Mouse (Mus musculus): ENCODE results near the gene Stt3b. TPM values are rescaled to one million over a fixed set of nuclear protein-coding genes. Genes with fewer than 3 reads are reported as not detected.

The Stt3b gene
- polyA plus RNA-seq (2017; shearing (Covaris generic)) = 10 to 100 TPM; 16.6 to 25.0 (median 22.4) TPM

DNA sequence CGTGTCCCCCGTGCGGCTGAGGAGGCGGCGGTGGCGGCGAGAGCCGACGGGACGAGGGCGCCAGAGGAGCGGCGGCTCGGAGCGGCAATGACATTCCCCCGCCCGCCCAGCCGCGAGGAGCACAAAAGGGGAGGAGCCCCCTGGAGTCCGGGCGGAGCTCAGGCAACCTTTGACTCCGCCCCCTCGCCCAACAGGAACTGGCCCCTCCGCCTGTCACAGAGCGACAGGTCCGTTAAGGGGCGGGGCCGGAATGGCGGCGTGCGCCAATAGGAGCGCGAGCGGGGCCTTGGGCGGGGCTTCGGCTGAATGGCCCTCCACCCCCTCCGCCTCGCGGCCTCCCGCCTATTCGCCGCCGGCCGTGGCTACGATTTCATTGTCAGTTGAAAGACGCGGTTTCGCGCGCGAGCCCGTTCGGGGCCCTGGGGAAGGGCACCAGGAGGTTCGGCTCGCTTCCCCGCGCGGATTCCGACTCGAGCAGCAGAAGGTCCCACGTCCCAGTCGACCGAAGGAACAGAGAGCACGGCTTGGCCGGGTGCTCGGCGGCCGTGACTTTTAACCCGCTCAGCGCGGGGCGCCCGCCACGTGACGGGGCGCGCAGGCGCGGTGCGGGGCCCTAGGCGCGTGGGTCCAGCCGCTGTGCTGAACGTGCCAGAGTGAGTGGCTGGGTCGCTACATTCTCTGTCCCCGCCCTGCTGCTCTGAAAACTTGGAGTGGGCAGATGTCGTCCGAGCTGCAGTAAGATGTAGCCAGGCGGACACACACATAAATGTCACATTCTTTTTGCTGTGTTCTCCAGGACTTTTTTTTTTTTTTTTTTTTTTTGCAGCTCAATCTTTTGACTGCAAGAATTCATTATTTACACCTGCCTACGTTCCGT is at the start of gene Stt3b:
Gene Stt3b, minus strand, starts transcription at position 76 of the 877 bp plus-strand sequence.
- peak; percentile 86 for ATAC-seq

DNA sequence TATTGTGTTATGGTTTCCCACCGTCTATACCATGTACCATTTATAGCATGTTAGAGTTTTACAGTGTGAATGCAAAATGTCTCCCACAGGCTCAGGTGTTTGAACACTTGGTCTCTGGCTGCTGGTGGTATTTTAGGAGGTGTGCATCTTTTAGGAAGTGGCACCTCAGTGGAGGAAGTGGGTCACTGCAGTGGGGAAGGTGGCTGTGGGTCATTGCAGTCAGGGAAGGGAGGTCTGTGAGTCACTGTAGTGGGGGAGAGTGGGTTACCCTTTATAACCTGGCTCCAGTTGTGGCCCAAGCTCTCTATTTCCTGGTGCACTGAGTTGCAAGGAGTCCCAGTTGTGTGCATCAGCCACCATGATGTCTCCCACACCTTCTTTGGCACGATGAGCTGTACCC is 48.2 kb upstream of the Stt3b start:
- no peak for ATAC-seq

GRCm38 (mm10) chr9:115357996-115358395 is 47.8 kb upstream of the Stt3b start:
- no peak for ATAC-seq

DNA sequence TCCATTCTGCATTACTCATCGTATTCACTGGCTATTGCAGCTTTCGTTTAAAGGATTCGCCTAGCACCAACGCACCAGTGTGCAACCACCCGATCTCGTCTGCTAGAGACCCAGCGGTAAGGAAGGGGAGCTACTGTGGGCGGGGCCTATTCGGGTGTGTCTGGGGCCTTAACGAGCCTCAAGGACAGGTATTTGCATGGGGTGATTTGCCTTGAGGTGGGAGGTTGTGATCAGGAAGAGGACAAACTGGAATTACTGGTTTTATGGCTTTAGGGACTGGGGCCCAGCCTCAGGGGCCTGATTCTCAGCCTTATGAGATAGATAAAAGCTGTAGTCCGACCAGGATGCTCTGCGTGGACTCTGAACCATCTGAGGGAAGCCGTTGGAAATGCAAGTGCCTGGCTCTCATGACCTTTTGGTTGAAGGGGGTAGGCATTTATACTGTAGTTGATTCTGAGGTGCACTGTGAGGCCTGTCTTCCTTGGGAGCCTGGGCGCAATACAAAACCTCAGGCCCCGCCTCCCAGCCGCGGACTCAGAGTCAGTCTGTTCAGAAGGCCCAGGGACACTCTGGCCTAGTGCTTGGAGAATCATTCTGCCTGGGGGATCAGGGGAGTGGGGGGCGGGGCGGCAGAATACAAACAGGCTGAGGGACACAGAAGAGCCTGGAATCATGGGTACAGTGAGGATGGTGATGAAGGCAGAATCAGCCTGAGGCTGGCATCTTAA is 46.7 kb upstream of the Stt3b start:
- no peak for ATAC-seq

DNA sequence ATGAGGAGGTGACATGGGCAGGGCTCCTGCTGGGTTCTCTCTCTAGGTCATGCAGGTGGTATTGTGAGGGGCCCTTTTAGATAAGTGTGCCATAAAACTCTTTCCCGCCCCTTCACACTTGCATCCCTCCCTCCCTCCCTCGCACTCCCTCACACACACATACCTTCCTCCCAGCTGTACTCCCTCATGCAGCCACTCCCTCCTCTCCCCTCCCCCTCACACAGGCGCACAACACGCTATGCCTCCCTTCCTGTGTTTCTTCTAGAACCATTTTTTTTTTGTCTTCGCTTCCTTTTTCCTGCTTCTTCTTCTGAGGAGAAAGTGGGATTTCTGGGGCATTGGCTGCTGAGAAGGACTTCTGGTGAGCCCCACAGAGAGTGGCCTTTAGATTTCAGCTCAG is 45.8 kb upstream of the Stt3b start:
- ATAC-seq = no peak

DNA sequence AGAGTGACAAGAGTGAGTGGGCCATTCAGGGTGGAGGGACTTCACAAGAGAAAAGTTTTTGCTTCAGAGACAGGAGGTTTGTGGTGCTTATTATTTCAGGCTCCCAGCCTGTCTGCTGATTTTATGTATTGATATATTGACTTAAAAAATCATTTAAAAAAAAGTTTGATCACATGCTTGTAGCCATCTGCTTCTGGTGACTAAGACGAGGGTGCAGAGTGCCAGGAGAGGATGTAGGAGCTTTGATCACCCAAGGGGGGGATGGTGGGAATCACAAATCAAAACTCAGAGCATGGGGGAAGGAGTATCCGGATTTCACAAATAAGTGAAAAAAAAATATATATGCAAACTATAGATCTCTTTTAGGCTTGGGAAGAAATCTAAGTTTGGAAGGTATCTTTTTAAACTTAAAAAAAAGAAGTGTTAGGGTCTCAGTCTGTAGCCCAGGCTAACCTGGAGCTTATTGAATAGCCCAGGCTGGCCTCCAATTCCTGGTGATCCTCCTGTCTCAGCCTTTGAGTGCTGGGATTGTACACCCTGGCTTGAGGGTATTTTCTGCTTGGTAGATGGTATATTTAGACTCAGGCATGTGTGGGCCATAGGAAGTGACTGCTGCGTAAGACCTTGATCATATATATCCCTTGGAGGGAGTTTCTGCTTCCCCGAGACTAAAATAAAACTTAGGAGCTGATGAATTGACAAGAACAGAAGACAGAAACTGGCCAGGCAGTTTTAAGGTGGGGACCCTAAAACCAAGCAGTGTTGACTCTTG is 39.7 kb upstream of the Stt3b start:
- ATAC-seq = no peak

- ATAC-seq = no peak
Observed at GRCm38 (mm10) chr9:115349106-115349505, 38.9 kb upstream of the Stt3b start.

DNA sequence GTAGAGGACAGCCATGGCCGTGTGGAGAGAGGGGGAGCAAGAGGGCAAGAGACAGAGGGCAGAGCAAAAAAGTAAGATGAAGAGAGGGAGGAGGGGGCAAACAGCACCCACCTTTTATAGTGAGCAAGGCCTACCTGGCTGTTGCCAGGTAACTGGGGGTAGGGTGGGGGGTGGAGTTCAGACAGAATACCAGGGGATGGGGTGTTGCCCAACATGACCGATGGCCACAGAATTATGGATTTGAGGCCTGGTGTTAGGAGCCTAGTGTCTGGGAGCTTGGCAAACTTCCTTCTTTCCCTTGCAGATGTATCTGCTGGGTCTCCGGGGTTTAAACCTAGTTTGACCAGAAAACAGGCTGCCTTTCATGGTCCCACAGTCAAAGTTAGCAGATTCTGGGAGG is 34.7 kb upstream of the Stt3b start:
- no peak for ATAC-seq

GRCm38 (mm10) chr9:115341576-115341975 is 31.4 kb upstream of the Stt3b start:
- no peak for ATAC-seq

GRCm38 (mm10) chr9:115340212-115340815 is 30.1 kb upstream of the Stt3b start:
- ATAC-seq = no peak

- no peak for ATAC-seq
Observed at GRCm38 (mm10) chr9:115338816-115339215, 28.6 kb upstream of the Stt3b start.

GRCm38 (mm10) chr9:115333016-115333415 is 22.8 kb upstream of the Stt3b start:
- ATAC-seq = no peak

GRCm38 (mm10) chr9:115332339-115332738 is 22.1 kb upstream of the Stt3b start:
- no peak for ATAC-seq

DNA sequence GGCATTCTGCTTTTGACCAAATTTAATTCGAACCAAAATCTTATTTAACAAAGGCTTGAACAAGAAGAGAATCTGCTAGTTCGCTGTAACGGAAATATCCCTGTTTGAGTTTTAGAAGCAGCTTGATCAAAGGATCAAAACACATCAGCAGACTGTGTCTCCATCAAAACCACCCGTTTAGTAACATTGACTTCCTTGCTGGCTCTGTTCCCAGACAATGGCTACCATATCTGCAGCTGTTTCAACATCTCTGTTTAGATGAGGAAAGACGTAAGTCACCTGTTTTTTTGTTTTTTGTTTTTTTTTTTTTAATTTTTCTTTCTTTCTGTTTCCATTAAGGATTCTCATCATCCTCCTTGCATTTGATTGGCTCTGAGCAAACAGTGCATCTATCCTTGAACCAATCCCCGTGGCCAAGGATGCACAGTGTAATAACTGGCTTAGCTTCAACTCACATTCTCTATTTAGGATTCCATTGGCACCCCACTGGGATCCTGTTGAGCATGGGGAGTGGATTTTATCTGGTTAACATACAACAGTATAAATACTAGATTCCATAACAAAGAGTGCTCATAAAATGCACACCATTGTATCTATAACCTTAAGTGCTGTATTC is 20.7 kb upstream of the Stt3b start:
- ATAC-seq = no peak

DNA sequence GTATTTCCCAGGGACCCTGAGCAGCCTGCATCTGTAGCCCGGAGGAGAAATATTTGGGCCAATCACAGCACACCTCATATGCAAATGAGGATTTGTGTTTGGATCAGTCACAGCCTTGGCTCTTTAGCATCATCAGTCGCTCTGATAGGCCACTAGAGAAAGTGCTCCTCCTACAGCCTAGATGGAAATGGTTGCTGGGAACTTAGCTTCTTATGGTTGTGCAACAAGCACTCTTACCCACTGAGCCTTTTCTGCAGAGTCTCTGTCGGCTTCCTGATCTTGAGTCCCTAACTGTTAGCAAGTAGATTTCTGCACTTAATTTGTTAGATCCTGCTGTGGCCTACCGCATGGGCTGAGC is 16.3 kb upstream of the Stt3b start:
- ATAC-seq = no peak

GRCm38 (mm10) chr9:115325831-115326532 is 15.8 kb upstream of the Stt3b start:
- no peak for ATAC-seq

DNA sequence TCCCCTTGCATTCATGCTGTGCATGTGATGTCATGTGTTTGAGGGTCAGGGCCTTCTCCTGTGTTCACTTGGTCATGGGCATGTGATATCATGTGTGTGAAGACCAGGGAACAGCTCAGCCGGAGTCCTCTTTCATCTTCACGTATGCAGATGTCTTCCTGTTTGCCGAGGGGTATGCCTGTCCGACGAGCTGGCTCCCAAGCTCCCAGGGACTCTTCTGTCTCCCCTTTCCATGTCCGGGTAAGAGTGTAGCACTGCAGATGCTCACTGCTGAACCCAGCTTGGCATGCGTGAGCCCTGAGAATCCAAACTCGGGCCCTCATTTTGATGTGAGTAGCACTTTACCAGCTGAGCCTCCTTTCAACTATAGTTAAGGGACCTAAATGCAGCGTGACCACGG is 13.4 kb upstream of the Stt3b start:
- ATAC-seq = no peak

- ATAC-seq = no peak
Observed at GRCm38 (mm10) chr9:115322385-115322784, 12.2 kb upstream of the Stt3b start.

DNA sequence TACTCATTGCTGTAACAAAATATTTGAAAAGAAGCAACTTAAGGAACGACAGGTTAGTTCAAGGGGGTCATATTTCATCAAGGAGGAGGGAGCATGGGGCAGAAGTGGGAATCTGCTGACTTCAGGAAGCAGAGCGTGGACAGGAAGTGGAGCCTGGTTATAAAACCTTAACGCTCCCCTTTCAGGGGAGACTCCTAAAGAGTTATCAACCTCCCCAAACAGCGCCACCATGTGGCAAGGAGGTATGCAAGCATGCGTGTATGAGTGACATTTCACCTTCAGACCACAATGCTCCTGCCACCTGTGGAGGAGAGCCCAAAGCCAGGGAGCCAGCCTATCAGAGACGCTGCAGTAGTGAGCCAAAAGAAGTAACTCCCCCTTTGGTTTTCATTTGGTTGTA is 10.8 kb upstream of the Stt3b start:
- ATAC-seq = no peak

DNA sequence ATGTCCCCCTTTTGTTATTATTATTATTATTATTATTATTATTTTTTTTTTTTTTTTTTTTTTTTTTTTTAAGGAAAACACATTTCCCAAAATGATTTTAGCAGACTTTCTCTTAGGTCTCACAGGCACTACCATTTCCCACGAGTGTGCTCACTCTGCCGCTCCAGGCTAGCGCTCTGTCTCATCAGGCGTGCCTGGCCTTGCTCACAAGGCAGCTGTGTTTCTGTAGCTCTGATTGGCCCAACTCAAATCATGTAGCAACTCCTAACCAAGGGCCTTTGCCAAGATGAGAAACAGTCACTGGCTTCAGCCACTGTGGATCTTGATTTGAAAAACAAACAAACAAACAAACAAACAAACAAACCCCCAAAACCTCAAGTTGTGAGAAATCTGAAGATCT is 9.9 kb upstream of the Stt3b start:
- ATAC-seq = no peak

GRCm38 (mm10) chr9:115318621-115319375 is 8.6 kb upstream of the Stt3b start:
- no peak for ATAC-seq
